Mouse (Mus musculus) right cerebral cortex, postnatal 25 days (tissue): ENCODE results near the gene Cyp2d11.
A peak's percentile ranks its signal among the peaks of the same experiment; 100 is the strongest.

Experiments
- DNase-seq: peaks from one replicate; pipeline ENCODE4 v3.0.0; 2022

Cyp2d11 gene

DNA sequence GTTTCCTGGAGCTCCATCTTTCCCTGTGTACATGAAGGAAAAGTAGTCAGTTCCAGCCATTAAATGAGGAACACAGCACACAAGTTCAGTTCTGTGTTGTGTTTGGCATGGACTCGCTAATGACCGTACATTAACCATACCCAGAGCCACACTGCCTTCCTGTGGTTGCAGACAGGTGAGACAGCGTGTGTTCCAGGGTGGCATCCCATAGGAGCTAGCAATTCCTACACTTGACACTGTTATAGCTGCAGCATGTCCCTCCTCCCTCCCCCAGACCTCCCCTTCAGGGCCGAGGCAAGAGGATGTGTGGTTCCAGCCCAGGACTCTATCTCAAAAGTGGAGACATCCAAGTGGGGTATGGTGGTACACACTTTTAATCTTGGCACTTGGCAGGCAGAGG lies 43.5 kb downstream of the Cyp2d11 start:
- no peak for DNase-seq

DNA sequence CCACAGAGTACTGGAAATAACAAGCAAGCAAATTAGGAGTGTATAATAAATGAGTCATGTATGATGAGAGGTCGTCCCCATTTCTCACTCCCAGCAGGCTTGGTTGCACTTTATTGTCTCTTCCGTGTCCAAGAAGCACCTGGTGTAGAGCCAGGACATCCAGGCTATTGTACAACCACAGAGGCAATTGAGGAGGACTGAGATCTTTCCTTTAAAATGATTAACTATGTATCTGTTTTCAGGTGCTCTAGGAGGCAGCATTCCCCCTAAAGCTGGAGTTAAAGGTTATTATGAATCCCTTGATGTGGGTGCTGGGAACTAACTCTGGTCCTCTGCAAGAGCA lies 44.9 kb downstream of the Cyp2d11 start:
- DNase-seq: no peak

DNA sequence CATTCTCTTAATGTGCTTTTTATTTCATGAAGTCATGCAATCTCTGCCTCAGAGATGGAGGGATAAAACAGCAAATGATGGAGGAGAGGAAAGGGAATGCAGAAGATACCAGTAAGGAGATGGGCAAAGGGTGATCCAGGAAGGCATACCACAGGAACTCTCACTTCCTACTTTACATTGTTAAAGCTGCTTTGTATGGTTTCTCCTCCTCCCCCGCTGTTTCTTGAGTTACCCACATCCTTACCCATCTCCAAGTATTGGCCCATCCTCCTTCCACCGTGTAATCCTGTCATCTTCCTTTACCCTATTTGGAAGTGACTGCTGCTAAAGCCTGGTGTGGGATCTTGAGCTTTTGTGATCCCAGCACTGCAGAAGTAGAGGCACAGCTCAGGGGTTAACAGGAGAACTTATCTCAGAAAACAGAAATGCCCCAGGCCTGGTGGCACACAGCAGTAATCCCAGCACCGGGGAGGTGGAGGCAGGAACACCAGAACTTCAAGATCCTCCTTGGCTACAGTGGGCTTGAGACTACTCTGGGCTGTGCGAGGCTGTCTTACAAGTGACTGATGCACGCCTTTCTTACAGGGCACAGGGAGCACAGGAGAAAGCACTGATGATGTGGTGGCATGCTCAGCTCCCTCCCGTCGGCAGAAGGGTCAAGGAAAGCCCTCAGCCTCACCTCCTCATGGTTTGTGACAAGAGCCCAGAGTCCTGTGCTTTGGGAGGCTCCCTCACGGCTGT lies 45.4 kb downstream of the Cyp2d11 start:
- no peak for DNase-seq

DNA sequence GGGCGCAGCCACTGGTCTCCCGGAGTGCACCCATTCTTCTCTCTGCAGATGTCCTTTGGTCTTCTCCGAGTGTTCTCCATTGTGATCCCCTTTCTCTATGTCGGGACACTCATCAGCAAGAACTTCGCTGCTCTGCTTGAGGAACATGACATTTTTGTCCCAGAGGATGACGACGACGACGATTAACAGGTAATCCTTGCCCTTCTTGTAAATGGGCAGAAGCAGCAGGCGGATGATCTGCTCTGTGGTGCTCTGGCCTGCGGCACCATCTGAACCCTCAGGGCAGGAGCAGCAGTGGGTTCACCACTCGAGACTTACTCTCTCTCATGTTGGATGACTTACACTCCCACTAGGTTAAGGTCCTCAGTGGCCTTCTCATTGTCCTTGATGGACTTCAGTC lies 46.0 kb downstream of the Cyp2d11 start:
- DNase-seq: no peak

DNA sequence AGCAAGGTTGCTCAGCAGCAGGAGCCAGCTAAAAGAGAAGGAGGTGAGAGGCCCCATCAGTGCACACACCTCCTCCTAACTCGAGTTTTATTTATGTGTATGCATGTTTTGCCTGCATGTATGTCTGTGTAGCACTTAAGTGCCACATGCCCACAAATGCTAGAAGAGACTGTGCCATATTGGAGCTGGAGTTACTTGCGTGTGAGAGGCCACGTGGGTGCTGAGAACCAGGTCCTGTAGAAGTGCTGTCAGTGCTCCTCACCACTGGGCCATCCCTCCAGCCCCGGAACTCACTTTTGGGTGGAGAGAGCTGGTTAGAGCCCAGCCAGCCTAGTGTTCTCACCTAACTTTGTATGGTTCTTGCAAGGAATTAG lies 46.5 kb downstream of the Cyp2d11 start:
- DNase-seq: no peak

DNA sequence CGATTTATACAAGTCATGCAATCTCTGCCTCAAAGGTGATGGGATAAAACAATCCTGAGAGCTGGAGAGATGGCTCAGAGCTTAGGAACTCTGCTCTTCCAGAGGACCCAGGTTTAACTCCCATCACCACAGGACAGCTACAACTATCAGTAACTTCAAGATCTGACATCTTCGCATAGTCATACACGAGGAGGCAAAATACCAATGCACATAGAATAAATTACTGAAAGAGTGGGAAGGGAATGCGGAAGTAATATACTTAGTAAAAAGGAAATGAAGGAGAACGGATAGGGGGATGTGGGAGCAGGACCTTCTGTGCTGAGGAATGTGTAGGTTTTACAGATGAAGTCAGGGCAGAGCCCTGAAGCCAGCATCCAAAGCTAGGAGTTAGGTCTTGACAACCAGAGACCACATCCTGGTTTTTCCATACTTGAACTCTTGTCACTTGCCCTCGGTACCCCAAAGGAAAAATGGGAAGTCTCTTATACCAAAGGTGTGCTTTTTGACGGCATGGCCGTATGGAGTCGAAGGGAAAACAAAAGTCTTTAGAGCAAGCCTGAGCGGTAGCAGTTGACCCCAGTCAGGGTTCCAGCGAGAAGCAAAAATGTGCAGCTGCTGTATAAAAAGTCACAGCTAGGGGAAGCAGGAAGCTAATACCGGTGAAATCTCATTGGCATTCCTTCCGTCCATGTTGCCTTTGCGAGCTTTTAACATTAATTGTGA lies 47.1 kb downstream of the Cyp2d11 start:
- DNase-seq: no peak

DNA sequence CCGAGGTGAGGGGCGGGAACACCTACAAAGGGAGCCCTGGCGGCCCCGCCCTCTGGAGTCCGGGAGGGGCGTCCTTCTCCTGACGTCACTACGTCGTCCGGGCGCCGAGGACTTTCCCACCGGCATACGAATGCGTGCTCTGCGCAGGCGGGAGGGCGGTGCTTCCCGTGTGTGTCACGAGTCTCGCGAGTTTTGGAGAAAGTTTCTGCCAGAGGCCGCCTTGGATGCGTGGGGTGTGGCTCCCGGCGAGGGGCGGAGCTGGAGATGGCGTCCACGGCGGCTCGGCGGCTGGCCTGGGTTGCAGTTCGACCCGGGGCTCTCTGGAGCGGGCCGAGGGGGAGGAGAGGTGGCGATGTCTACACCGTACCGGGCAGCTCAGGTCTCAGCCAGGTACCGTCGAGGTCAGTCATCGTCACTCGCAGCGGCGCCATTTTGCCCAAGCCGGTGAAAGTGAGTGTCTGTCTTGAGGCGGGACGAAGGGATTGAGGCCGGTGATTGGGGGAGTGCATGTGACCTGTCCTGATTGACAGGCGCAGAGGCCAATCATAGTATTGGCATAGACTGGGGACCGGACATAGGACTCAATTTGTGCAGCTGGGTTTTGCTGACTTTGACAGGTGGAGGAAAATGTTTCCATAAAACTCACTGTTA lies 47.9 kb downstream of the Cyp2d11 start:
- peak; percentile 97 for DNase-seq

DNA sequence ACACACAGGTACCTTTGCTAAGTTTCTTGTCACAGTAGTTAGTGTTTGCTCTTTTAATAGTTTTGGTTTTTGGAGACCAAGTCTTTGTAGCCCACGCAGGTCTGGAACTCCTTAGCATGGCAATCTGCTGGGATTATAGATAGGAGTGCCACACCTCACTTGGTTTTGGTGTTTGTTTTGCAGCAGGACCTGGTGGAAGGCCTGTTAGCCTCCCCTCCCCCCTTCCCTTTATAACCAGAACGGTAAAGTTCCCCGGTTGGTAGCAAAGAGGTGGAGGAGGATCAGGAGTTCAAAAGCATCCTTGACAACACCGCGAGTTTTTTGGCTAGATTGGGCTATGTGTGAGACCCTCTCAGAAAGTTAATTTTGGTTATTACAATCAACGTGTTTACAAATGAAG lies 48.9 kb downstream of the Cyp2d11 start:
- no peak for DNase-seq

DNA sequence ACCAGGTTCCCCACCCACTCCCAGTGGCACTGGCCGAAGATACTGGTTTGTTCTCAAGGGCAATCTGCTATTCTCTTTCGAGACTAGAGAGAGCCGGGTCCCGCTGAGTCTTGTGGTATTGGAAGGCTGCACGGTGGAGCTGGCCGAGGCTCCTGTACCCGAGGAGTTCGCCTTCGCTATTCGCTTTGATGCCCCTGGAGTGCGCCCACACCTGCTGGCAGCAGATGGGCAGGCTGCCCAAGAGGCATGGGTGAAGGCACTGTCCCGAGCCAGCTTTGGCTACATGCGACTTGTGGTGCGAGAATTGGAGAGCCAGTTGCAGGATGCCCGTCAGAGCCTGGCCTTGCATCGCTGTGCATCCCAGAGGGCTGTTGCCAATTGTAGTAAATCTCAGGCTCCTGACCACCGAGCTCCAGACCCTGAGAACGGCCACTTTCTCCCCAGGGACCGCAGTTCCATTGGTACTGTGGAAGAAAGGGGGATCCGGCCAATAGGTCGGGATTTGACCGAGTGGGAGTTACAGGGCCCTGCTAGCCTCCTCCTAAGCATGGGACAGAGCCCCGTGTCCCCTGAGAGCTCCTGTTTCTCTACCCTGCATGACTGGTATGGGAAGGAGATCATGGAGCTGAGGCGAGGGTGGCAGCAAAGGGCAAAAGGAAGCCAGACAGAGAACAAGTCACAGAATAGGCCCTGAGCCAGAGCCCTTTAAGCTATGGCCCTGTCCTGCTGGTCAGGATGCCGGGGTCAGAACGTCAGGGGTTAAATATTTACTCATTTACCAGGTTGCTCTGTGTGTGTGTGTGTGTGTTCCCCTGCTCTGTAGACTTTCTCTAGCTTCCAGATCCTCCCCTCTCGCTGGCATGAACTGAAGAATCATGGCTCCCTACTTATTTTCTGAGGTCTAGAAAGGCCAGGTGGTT lies 50.2 kb downstream of the Cyp2d11 start:
- DNase-seq: no peak

DNA sequence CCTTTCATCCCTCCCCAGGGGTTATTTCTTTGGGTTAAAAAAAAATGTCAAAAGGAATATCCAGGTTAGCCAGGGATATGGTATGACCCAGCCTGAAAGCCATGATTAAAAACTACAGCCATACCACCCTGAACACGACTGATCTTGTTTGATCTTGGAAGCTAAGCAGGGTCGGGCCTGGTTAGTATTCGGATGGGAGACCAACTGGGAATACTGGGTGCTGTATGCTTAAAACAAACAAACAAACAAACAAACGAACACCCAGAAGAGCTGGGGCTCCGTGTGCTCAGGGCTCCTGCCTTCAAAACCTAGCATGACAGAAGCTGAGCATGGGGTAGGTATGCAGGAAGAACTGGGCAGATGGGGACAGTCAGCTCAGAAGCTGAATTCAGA lies 51.3 kb downstream of the Cyp2d11 start:
- no peak for DNase-seq

DNA sequence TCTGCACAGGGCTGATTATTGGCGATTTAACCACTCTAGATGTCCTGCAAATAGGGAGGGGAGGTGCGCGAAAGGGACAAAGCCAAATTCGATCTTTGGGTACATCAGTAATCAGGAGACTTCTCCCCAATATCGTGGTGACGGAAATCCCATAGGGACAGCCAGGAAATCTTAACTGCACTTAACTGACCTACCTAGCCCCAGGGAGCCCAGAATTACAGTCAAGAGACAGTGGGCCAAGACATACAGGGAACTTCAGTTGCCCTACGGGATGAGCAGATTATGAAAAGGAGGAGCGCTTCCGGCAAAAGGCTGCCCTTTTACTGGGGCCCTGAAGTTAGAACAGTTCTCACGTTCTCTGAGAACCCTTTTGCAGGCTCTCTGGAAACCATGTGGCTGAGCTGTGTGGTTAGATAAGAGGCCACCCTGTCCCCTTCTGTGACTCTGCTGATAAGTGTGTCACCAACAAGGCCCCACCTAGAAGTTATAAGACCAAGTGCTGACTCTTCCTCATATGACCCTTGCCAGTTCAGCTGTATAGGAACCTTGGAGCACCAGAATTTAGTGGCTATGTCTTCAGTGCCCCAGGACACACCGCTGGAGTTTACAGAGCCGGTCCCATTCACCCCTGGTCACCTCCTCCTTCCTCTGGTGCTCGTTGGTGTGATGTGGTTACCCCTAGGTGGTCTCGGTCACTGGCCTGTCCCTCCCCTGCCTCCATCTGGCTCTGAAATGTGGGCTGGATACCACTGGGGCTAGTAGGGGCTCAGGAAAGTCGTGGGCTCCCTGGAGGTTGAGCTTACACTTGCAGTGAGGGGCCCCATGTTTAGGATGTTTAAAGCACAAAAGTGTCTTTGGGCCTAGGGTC lies 51.9 kb downstream of the Cyp2d11 start:
- DNase-seq: no peak

DNA sequence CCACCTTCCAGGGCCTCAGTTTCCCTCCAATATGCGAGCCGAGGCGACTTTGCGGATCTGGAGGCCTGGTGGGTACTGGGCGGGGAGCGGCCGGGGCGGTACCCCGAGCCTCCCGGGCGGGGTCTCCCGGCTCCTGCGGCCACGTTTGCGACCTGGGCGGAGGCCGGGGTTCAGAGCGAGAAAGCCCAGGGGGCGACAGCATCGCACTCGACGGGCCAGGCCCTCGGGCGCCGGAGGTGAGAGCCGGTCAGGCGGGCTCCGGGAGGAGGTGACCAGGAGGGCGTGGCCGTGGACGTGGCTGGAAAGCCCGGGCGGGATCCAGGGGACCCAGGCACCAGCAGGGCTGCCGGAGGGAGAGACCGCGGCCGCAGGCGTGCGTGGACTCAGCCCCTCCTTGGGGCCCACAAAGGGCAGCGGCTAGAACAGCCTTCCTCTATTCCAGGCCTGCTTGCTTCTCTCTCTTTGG lies 52.8 kb downstream of the Cyp2d11 start:
- DNase-seq: no peak

DNA sequence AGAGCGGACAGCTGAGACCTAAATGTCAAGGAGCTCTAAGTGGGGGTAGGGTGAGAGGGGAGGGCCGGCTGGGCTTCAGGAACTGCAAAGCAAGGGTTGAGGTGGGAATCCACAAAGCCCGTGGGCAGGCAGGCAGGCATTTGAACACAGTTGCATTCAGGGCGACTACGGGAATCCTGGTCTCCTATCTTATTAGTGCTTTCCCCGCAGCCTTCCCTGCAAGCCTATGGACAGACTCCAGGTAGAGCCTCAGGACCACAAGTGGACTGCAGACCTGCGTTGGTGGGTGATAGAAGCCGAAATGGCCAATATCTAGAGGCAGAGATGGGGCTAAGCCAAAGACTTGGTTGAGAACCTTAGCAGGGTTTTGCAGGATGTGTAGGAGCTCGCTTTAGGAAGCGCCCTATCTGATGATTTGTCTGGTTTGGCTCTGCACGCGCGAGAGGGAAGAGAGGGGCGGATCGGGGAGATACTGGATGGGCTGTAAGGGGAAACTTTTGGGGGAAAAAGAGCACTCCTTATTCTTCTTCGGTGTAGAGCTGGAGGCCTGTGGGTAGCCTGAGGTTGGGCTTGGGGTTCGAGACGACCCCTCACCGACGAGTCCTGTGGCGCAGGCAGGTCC lies 53.3 kb downstream of the Cyp2d11 start:
- no peak for DNase-seq

DNA sequence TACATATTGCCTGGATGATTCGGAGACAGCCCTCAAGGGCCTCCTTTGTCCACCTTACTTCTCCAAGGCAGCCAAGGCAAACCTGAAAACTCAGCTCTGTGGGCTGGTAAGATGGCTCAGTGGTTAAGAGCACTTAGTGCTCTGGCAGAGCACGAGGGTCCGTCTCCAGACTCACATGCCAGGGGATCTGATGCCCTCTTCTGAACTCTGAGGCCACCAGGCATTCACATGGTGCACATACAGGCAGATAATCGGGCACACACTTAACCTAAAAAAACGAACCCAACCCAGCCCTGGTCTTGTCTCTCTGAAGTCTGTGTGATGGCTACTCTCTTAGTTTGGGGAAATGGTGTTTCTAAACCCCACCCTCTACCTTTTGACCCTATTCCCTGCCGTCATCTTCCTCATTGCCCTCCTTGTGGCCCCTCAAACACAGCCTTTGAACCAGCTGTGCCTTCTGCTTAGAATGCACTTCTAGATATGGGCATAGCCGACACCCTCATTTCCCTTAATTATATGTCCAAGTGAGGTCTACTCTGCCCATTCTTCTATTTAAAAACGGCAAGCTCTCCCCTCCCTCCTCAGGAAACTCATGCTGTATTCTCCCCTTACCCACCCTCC lies 54.1 kb downstream of the Cyp2d11 start:
- DNase-seq: no peak
